9 mouse cellular contexts compared by ENCODE assay signal in genomic region chr4:82916003-82916677, GRCm38 (mm10). TPM values are rescaled to one million over a fixed set of nuclear protein-coding genes. Genes with fewer than 3 reads are reported as not detected.
A peak's percentile ranks its signal among the peaks of the same experiment; 100 is the strongest.
DNase-seq lines count a peak whose midpoint lies in the region; ATAC-seq and TF ChIP-seq lines count a peak whose summit lies in the region.
"Had no signal": no experiment of that assay in that cellular context is flagged by ENCODE, and none has a peak within 500 bp of the region (broad histone marks: within the 10 kb centered on the region; RNA-seq: fewer than 3 reads in every experiment).

No protein-coding gene starts in this region.

- peaks cover 15% of the 10 kb centered on the region for H3K4me1 ChIP-seq in hindbrain, postnatal 0 days (ENCODE audit: insufficient read depth, low read length)

- H3K4me2 ChIP-seq in hindbrain, postnatal 0 days (ENCODE audit: low read depth, low read length), result peak overlapping the region; percentile 47

- peak overlapping the region; percentile 19 for H3K4me3 ChIP-seq in hindbrain, postnatal 0 days (ENCODE audit: low read length)

- peak; percentile 94 for ATAC-seq in hindbrain, postnatal 0 days

- no peaks in the 10 kb centered on the region for H3K36me3 ChIP-seq in hindbrain, postnatal 0 days (ENCODE audit: insufficient read depth, low read length)

- no peak for TF ChIP-seq CTCF in hindbrain, postnatal 0 days (IDR thresholded peaks at IDR 0.05; ENCODE audit: low read depth)

- H3K9ac ChIP-seq in hindbrain, postnatal 0 days (replicated peaks; ENCODE audit: low read length), result peak overlapping the region; percentile 17

- H3K9me3 ChIP-seq in hindbrain, postnatal 0 days (ENCODE audit: low read length), result no peaks in the 10 kb centered on the region

- no peaks in the 10 kb centered on the region for H3K27me3 ChIP-seq in hindbrain, postnatal 0 days (ENCODE audit: insufficient read depth, low read length)
- H3K27me3 ChIP-seq: CH12.LX had no signal

- WGBS in hindbrain, postnatal 0 days, result 9% methylated on average over 14 of the region's 14 CpGs

- DNase-seq in frontal cortex, postnatal 10 days (ENCODE audit: low spot score in 2 of 2), result peak; percentile 26 to 34
- DNase-seq in frontal cortex, postnatal 25 days (ENCODE audit: low spot score in 2 of 2), result no peak
- DNase-seq in testis, postnatal 10 days (ENCODE audit: low spot score), result peak; percentile 51
- no peak for DNase-seq in testis, postnatal 14 days (ENCODE audit: low spot score)
- peak; percentile 84 for DNase-seq in hindbrain, postnatal 0 days (ENCODE audit: low spot score)
- DNase-seq in frontal cortex, postnatal 36 days (ENCODE audit: low spot score in 2 of 2), result no peak
- DNase-seq in B cell, adult 2 months, result no peak
- no peak for DNase-seq in lung, postnatal 4 days

- H3K27ac ChIP-seq in hindbrain, postnatal 0 days, result peak overlapping the region; percentile 93

RNA-seq across cellular contexts. Expression of gene Cer1, which starts 31.2 kb away (rescaled TPM):
- not detected in 2 replicates for total RNA-seq in hindbrain, postnatal 0 days (2014; rRNA removed)
- polyA plus RNA-seq in hindbrain, postnatal 0 days (2015; fragmentation: Nextera tagmentation; extraction: Ambion mirVana), result not detected in 2 replicates
- total RNA-seq: CH12.LX had no signal

RNA-seq across cellular contexts. Expression of gene Zdhhc21, which starts 56.4 kb away (rescaled TPM):
- total RNA-seq in hindbrain, postnatal 0 days (2014; rRNA removed), result 41.3 and 45.0 TPM in 2 replicates
- polyA plus RNA-seq in hindbrain, postnatal 0 days (2015; fragmentation: Nextera tagmentation; extraction: Ambion mirVana), result 13.4 and 14.0 TPM in 2 replicates

Comparison
In these comparisons a context has a peak if more than half of its experiments do, and no peak if none do; other contexts are left out.
1. DNase-seq: peak in frontal cortex, postnatal 10 days (2 of 2), testis, postnatal 10 days (single experiment) and hindbrain, postnatal 0 days (single experiment); none in frontal cortex, postnatal 25 days (0 of 2), testis, postnatal 14 days (single experiment), frontal cortex, postnatal 36 days (0 of 2), B cell, adult 2 months (0 of 2) and lung, postnatal 4 days (0 of 2).